Mouse (Mus musculus) lung, embryonic 16.5 days (tissue): Measurements from ENCODE around the gene Exoc3l2. TPM values are rescaled to one million over a fixed set of nuclear protein-coding genes. Genes with fewer than 3 reads are reported as not detected.
A peak's percentile ranks its signal among the peaks of the same experiment; 100 is the strongest.

Source experiments
- ATAC-seq: fragments of 200-750 bp; cut with Nextera tagmentation; 2 replicates; pipeline ENCODE4 v1.8.0; 2017; ENCODE audit warnings: low read depth, mild to moderate bottlenecking, moderate library complexity
- H3K27ac ChIP-seq: fragments of 300-500 bp; sonication (generic); 2 replicates; pipeline ENCODE4 v1.5.1; 2014; ENCODE audit warnings: mild to moderate bottlenecking, control low read depth, low read length
- H3K27me3 ChIP-seq: fragments of 300-500 bp; sonication (generic); 2 replicates; pipeline ENCODE4 v1.6.1; 2014; ENCODE audit warnings: low read depth, low read length, mixed read lengths; ENCODE audit not compliant: control insufficient read depth, insufficient read depth
- H3K36me3 ChIP-seq: fragments of 300-500 bp; sonication (generic); 2 replicates; pipeline ENCODE4 v1.6.1; 2014; ENCODE audit warnings: low read length; ENCODE audit not compliant: control insufficient read depth, insufficient read depth
- H3K4me1 ChIP-seq: fragments of 300-500 bp; sonication (generic); replicated peaks from 2 replicates; pipeline ENCODE4 v1.6.1; 2014; ENCODE audit warnings: low read length, mixed read lengths; ENCODE audit not compliant: control insufficient read depth, insufficient read depth
- H3K4me2 ChIP-seq: fragments of 300-500 bp; sonication (generic); 2 replicates; pipeline ENCODE4 v1.6.1; 2014; ENCODE audit warnings: low read depth, low read length, control low read depth
- H3K4me3 ChIP-seq: fragments of 300-500 bp; sonication (generic); 2 replicates; pipeline ENCODE4 v1.5.1; 2014; ENCODE audit warnings: mild to moderate bottlenecking, low read length, control low read depth
- H3K9ac ChIP-seq: fragments of 300-500 bp; sonication (generic); 2 replicates; pipeline ENCODE4 v1.6.1; 2014; ENCODE audit warnings: low read length, control low read depth
- H3K9me3 ChIP-seq: fragments of 300-500 bp; sonication (generic); 2 replicates; pipeline ENCODE4 v1.6.1; 2016; ENCODE audit warnings: low read length; ENCODE audit not compliant: control insufficient read depth
- WGBS: fragments of 180-500 bp; shearing (Covaris S2); extraction: QIAGEN DNeasy Blood & Tissue Kit; methylation state at CpG from one replicate; pipeline ENCODE4 v1.1.7; 2014; 5-methylcytosine and 5-hydroxymethylcytosine counted together
- polyA plus RNA-seq: library from polyadenylated mRNA; unstranded; fragments of >200 nt; fragmentation: Nextera tagmentation; extraction: Ambion mirVana; gene quantifications from 2 replicates; pipeline ENCODE4 v1.2.1, GENCODE M21; 2015

Exoc3l2 gene
- polyA plus RNA-seq, 1 experiment from 2014 or later = 0.72 TPM

DNA sequence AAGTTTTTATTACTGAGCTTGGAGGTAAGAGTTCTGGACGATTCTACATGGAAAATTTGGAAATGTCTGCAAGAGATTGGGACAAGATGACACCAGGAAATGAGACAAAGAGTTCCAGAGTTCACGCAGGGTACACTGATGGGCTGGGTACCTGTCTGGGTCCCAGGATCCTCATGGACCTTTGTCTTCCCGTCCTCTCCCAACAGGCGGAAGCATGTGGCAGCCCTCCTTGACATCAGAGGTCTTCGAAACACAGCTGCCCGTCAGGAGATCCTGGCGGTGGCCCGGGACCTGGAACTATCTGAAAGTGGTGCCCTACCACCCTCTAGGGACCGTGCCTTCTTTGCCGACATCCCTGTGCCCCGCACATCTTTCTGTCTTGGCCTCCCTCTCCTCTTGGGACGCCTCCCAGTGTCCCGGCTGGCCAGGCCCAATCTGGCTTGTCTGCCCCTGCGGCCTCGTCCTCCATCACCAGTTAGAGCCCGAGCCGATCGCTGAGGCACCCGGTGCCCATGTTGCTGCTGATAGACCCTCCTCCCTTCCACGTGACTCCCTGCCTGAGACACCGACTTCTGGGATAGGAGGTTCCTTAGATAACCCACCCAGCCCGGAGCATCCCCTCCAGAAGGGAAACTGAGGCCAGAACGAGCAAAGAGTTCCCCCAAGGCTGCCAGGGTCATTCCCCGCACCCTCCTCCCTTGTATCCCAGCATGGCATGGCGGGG lies 31.8 kb downstream of the Exoc3l2 start:
- 0 out of 2 replicates have a peak overlapping the region, but pooled peaks have one; percentile 29 for H3K27ac ChIP-seq
- no peak; the same call in 1 of the 2 replicates for ATAC-seq
- peaks cover 15% of the 10 kb centered on the region for H3K27me3 ChIP-seq
- 68% methylated on average over 25 of the region's 25 CpGs for WGBS
- no peak overlapping the region for H3K9ac ChIP-seq
- H3K9me3 ChIP-seq = no peaks in the 10 kb centered on the region
- no peaks in the 10 kb centered on the region for H3K36me3 ChIP-seq
- H3K4me2 ChIP-seq = no peak overlapping the region
- H3K4me3 ChIP-seq = no peak overlapping the region
- peaks cover 20% of the 10 kb centered on the region for H3K4me1 ChIP-seq

GRCm38 (mm10) chr7:19495521-19496213 lies 32.5 kb downstream of the Exoc3l2 start:
- 27% methylated on average over 20 of the region's 20 CpGs for WGBS

GRCm38 (mm10) chr7:19496214-19496555 lies 33.1 kb downstream of the Exoc3l2 start:
- Histone ChIP-seq H3K9me3 (no peaks in the 10 kb centered on the region), H3K27me3 (peaks cover 2% of the 10 kb centered on the region; the same call in 1 of the 2 replicates), H3K4me3 (no peak overlapping the region), H3K4me1 (peaks cover 20% of the 10 kb centered on the region), H3K9ac (no peak overlapping the region), H3K36me3 (no peaks in the 10 kb centered on the region), H3K27ac (no peak overlapping the region), H3K4me2 (no peak overlapping the region)
- ATAC-seq = no peak
- 58% methylated on average over 5 of the region's 5 CpGs for WGBS

More at GRCm38 (mm10) chr7:19495521-19496213, 32.5 kb downstream of the Exoc3l2 start:
- Histone ChIP-seq H3K9ac (no peak overlapping the region), H3K4me1 (peaks cover 20% of the 10 kb centered on the region), H3K36me3 (no peaks in the 10 kb centered on the region), H3K9me3 (no peaks in the 10 kb centered on the region), H3K4me3 (no peak overlapping the region), H3K27ac (peak overlapping the region; percentile 59; the same call in 1 of the 2 replicates), H3K4me2 (no peak overlapping the region), H3K27me3 (peaks cover 7% of the 10 kb centered on the region)
- peak; percentile 74 for ATAC-seq

DNA sequence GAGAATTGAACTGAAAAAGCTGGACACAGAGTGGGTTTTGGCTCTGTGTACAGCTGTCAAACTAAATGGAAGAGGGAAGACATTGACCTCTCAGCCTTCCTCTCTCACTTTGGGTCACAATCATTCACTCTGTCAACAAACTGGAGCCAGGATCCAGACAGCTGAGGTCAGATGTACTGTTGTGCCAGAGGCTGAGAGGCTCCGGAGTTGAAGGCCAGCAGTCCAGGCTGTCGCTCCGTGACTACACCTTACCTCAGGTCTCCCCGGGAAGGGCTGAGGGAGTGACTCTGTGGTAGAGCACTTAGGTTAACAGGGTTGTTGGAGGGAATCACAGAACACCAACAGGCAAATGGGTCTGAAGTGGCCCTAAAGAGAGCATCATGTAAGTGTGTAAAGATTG lies 35.2 kb downstream of the Exoc3l2 start:
- Histone ChIP-seq H3K9ac (no peak overlapping the region), H3K27me3 (no peaks in the 10 kb centered on the region), H3K27ac (no peak overlapping the region), H3K9me3 (no peaks in the 10 kb centered on the region), H3K4me2 (no peak overlapping the region), H3K36me3 (no peaks in the 10 kb centered on the region), H3K4me1 (peaks cover 14% of the 10 kb centered on the region), H3K4me3 (no peak overlapping the region)
- WGBS = 37% methylated on average over 4 of the region's 4 CpGs
- ATAC-seq = no peak

DNA sequence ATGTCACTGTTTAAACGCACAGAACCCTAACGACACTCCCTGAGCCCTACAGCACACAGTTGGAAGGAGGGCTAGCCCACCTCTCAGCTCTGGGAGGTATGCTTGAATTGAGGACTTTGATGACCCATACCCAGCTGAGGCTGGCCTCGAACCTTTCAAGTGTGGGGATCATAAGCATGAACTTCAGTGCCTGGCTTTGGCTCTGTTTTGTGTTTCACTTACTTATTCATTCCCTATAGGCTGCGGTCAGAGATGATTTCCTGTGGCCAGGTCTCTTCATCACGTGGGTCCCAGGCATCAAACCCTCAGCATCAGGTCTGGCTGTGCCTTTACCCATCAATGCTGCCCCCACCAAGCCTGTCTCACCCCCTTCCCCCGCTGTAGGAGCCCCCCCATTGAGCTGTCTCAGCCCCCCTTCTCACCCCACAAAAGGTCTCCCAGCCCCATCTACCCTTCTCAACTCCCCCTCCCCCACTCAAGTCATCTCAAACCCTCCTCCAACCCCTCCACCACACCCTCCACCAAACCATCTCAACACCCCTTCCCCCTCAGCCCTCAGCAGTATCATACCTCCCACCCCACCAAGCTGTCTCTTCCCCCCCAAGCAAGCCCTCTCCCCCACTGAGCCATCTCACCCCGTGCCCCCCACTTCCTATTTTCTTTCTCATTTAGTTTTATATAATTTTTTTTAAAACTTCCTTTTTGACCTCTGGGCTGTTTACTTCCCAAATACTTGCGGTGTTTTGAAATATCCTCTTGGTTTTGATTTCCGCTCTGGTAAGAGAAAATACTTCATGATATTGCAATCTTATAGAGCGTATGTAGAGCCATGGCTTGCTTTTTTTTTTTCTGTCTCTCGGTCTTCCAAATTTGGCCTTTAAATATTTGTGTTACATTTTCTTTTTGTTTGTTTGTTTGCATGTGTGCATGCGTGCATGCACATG lies 37.6 kb downstream of the Exoc3l2 start:
- 63% methylated on average over 12 of the region's 12 CpGs for WGBS

GRCm38 (mm10) chr7:19501658-19502057 lies 38.5 kb downstream of the Exoc3l2 start:
- no peak for ATAC-seq
- Histone ChIP-seq H3K4me1 (no peaks in the 10 kb centered on the region), H3K36me3 (no peaks in the 10 kb centered on the region), H3K4me3 (no peak overlapping the region), H3K27me3 (no peaks in the 10 kb centered on the region), H3K9ac (no peak overlapping the region), H3K27ac (no peak overlapping the region), H3K4me2 (no peak overlapping the region), H3K9me3 (no peaks in the 10 kb centered on the region)
- 82% methylated on average over 4 of the region's 4 CpGs for WGBS

More for the DNA sequence above, 37.6 kb downstream of the Exoc3l2 start:
- H3K9me3 ChIP-seq = no peaks in the 10 kb centered on the region
- no peak overlapping the region for H3K4me3 ChIP-seq
- H3K4me1 ChIP-seq = peaks cover 5% of the 10 kb centered on the region
- H3K27me3 ChIP-seq = no peaks in the 10 kb centered on the region
- no peak overlapping the region for H3K27ac ChIP-seq
- H3K9ac ChIP-seq = no peak overlapping the region
- no peak for ATAC-seq
- H3K4me2 ChIP-seq = no peak overlapping the region
- no peaks in the 10 kb centered on the region for H3K36me3 ChIP-seq

DNA sequence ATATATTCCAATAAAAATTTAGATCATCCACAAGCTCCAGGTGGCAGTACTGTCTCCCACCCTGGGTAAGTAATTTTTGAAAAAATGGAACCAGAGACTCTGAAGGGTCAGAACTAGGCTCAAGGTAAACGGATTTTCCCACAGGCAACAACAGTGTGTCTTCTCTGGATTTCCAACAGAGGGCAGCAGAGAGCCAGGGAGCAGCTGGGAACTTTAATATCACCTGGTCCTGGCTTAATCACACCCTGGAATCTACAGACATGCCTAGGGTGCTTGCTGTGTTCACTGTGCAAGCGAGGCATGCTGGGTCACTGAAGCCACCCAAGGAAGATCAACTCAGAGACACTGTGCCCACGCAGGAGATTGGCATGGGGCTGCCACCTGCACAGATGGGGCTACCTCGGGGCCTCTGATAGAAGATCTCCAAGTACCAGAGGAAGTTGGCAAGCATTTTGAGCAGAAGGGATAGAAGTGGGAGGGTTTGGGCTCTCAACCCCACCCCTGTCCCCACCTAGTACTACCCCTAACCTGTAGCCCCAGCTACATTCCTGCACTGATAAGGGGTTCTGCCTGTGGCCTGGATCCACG lies 40.4 kb downstream of the Exoc3l2 start:
- WGBS = 29% methylated on average over 5 of the region's 5 CpGs
- H3K27me3 ChIP-seq = no peaks in the 10 kb centered on the region
- H3K27ac ChIP-seq = no peak overlapping the region
- no peak for ATAC-seq
- no peaks in the 10 kb centered on the region for H3K36me3 ChIP-seq
- no peak overlapping the region for H3K4me2 ChIP-seq
- no peak overlapping the region for H3K4me3 ChIP-seq
- no peaks in the 10 kb centered on the region for H3K9me3 ChIP-seq
- H3K9ac ChIP-seq = no peak overlapping the region
- H3K4me1 ChIP-seq = peaks cover 10% of the 10 kb centered on the region

DNA sequence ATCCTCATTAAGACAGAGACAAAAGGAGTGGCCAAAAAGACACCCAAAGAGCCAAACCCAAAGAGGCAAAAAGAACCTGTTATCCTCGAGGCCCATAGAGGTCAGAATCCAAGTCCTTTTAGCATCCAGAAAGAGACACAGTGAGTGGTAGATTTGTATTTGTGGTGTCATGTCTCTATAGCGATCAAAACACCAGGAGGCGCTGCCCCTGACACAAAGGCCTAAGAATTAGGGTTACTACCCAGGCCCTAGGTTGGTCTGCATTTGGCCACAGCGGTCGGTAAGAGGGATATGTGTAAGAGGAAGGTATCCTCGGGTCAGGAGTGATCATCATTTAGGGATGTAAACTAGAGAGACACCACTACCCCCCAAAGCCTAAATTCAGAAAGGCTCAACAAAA lies 43.2 kb downstream of the Exoc3l2 start:
- no peak for ATAC-seq
- H3K27me3 ChIP-seq = no peaks in the 10 kb centered on the region
- no peak overlapping the region for H3K4me2 ChIP-seq
- H3K9ac ChIP-seq = no peak overlapping the region
- 32% methylated on average over 6 of the region's 6 CpGs for WGBS
- no peak overlapping the region for H3K4me3 ChIP-seq
- no peaks in the 10 kb centered on the region for H3K9me3 ChIP-seq
- no peaks in the 10 kb centered on the region for H3K36me3 ChIP-seq
- no peak overlapping the region for H3K27ac ChIP-seq
- peaks cover 10% of the 10 kb centered on the region for H3K4me1 ChIP-seq
